Mouse (Mus musculus) c-Kit-positive CD71-positive TER-119-positive erythroid progenitor cells, embryonic 14.5 days (primary cell): ENCODE measurements around the gene Whrn.

Experiments used
- DNase-seq: peaks from one replicate; pipeline ENCODE4 v3.0.0-alpha.2; 2013; ENCODE audit warnings: low spot score

The Whrn gene

DNA sequence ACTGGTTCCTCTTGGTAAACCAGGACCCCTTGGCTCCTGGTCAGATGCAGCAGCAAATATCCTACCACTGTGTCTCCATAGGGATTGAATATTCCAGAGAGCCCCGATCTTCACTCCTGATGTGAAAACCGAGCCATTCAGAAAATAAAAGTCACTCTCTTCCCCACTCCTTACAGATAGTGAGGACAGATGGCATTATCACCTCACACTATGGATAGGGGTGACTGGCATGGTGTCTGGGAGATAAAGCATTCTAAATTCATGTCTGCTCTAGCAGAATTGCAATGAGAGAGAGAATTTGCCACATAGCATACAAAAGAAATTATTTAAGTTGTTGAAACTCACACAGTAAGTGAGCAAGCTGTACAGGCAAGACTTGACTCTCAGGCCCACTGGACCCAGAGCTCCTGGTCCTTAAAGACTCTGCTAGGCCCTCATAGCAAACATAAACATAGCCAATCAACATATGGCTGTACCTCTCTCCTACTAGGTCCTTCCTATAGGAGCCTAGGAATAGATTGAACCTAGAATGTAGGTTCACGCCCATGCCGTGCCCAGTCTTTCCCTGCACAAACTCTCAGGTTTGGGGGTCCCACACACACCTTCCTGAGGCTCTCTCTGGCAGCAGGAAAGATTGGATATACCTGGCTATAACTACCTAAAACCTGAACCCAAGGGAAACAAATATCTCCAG is 113.0 kb downstream of the Whrn start:
- DNase-seq, result peak; percentile 68

DNA sequence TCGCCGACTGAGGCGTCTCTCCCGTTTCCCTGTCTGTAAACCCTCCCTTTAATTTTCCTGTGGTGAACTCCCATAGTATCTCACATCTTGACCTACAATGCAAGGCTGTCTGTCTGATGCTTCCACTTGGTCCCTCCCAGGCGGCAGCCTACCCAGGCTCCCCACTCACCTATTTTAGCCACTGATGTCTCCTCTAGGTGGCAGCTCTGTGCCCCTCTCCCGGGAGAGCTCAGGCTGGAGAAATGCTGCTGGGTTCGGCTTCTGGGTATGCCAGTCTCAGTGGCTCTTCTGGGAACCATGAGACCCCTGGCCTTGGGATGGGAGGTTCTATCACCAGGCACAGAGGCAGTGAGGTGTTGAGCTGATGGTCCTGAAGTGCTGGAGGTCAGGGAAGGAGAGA is 118.3 kb downstream of the Whrn start:
- no peak for DNase-seq

DNA sequence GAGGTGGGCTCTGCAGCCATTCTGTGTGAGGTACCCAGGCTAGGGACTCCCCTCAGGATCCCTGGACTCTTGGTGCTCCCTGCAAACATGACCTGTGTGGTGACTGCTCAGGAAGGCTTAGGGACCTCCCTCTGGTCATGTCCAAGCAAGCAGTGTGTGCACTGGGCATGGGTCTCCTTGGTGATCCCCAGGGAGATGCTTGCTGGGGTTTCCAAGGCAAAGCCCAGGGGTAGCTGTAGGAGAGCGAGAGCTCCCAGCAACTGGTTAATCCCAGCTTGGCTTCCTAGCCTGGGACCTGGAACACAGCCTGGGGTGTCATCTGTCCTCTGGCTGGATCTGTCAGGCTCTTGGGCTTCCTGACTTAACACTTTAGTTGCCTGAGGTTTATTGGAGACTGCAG is 120.4 kb downstream of the Whrn start:
- DNase-seq, result no peak

DNA sequence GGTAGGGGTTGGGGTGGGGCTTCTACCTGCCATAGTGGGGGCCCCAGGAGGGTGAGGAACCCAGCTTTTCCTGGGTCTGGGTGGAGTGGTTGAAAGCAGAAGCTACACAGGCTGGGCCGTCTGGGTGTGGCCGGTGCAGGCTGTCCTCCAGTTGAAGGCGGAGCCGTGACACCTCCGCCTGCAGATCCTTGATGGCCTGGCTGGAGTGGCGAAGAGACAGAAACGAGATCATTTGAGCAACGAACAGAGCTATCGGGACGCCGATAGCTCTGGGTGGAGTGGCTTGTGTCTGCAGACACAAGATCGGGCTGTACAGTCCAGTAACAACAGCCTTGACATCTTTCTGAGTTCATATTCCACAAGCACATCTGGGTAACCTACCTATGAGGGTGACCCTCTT is 121.5 kb downstream of the Whrn start:
- peak; percentile 86 for DNase-seq

DNA sequence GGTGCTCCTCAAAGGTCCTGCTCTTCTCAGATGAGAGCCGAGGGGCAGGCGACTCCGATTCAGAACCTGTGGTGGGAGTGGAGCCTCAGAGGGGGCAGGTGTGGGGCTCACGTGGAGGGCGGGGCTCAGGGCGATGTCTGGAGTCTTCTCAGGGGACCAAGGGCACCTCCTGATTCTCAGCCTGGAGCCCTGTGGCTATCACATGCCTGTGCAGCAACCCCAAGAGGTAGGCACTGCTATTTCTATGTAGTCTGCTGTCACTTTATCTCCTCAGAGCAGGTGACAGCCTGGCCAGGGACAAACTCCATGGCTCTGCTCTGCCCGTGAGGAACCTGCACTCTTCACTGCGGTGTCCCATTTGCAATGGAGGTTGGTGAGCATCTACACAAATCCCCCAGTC is 122.4 kb downstream of the Whrn start:
- peak; percentile 43 for DNase-seq

DNA sequence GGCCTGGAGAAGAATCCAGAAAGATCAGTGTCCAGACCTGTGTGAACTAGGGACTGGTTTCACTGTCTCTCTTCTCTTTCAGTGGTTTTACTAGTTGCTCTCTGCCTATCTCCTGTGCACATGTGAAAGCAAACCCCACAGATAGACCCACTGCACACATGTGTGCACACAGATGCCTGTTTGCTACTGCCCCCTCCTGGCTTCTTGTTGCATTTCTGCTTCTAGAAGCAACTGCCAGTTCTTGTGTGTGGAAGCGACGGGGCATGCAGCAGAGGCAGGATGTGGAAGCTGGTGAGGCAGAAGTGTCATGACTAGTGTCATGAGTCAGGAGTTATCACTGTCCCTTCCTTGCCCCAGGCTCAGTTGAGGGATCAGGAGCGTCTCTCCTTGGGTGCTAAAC is 123.9 kb downstream of the Whrn start:
- DNase-seq, result peak; percentile 69

DNA sequence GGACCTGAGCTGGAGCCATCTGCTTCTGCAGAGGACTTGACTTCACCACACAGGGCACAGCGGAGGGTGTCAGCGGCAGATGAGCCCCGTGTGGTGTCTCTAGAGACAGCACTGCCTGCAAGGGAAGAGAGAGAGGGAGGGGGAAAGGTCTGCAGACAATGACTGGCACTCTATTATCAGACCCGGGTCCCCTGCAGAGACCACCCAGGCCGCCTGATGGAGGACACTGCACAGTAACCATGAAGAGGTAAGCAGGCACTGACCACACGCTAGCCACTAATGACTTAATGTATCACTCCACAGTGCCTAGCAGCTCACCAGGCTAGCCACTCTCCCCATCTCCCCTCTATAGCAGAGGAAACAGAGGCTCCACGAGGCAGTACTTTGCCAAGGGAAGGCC is 124.9 kb downstream of the Whrn start:
- no peak for DNase-seq

DNA sequence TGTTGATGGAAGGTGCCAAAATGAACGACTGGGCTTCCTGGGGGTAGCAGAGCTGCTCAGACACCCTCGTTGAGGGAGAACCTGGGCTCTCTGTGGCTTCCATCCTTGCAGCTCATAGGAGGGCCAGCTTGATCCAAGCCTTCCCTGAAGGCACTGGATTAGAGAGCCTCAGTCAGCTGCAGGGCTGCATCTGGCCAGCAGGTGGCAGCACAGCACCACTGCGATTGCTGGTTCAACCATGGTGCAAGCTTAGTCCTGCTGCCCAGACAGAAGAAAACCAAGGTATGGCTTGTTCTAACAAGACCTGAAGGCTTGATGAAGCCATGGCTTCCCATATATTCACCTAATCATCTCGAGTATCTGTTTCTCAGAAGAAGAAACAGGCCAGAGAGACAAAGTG is 127.2 kb downstream of the Whrn start:
- peak; percentile 66 for DNase-seq
